Mouse (Mus musculus) hindbrain, embryonic 15.5 days (tissue): ENCODE data around the gene Susd2. TPM values are rescaled to one million over a fixed set of nuclear protein-coding genes. Genes with fewer than 3 reads are reported as not detected.
A peak's percentile ranks its signal among the peaks of the same experiment; 100 is the strongest.

Experiments used
- ATAC-seq: fragments of 200-750 bp; cut with Nextera tagmentation; 2 replicates; pipeline ENCODE4 v1.8.0; 2017; ENCODE audit warnings: low read depth, moderate number of reproducible peaks, moderate TSS enrichment; ENCODE audit not compliant: low FRiP score
- H3K27ac ChIP-seq: fragments of 300-500 bp; sonication (generic); replicated peaks from 2 replicates; pipeline ENCODE4 v1.5.1; 2015; ENCODE audit warnings: mild to moderate bottlenecking, inconsistent platforms
- H3K27me3 ChIP-seq: fragments of 300-500 bp; sonication (generic); 2 replicates; pipeline ENCODE4 v1.6.1; 2015; ENCODE audit warnings: control low read depth, inconsistent platforms
- H3K36me3 ChIP-seq: fragments of 300-500 bp; sonication (generic); 2 replicates; pipeline ENCODE4 v1.6.1; 2015; ENCODE audit warnings: control low read depth, inconsistent platforms
- H3K4me1 ChIP-seq: fragments of 300-500 bp; sonication (generic); replicated peaks from 2 replicates; pipeline ENCODE4 v1.6.1; 2015; ENCODE audit warnings: control low read depth, inconsistent platforms
- H3K4me2 ChIP-seq: fragments of 300-500 bp; sonication (generic); 2 replicates; pipeline ENCODE4 v1.6.1; 2015; ENCODE audit warnings: moderate library complexity, mild to moderate bottlenecking, inconsistent platforms
- H3K4me3 ChIP-seq: fragments of 300-500 bp; sonication (generic); 2 replicates; pipeline ENCODE4 v1.5.1; 2015; ENCODE audit warnings: mild to moderate bottlenecking, inconsistent platforms
- H3K9ac ChIP-seq: fragments of 300-500 bp; sonication (generic); 2 replicates; pipeline ENCODE4 v1.6.1; 2015; ENCODE audit warnings: inconsistent platforms
- H3K9me3 ChIP-seq: fragments of 300-500 bp; sonication (generic); 2 replicates; pipeline ENCODE4 v1.6.1; 2016; ENCODE audit warnings: control low read depth, inconsistent platforms
- WGBS: fragments of 180-500 bp; shearing (Covaris S2); methylation state at CpG from one replicate; pipeline ENCODE4 v1.1.7; 2015; 5-methylcytosine and 5-hydroxymethylcytosine counted together
- polyA plus RNA-seq: library from polyadenylated mRNA; unstranded; fragments of >200 nt; fragmentation: Nextera tagmentation; extraction: Ambion mirVana; gene quantifications from 2 replicates; pipeline ENCODE4 v1.2.1, GENCODE M21; 2015

Susd2 gene
- polyA plus RNA-seq, 1 experiment from 2014 or later: 7.9 TPM

- Histone ChIP-seq H3K4me2 (no peak overlapping the region), H3K4me3 (no peak overlapping the region), H3K36me3 (no peaks in the 10 kb centered on the region), H3K9ac (no peak overlapping the region), H3K27ac (no peak overlapping the region), H3K9me3 (no peaks in the 10 kb centered on the region), H3K4me1 (no peaks in the 10 kb centered on the region), H3K27me3 (no peaks in the 10 kb centered on the region)
- no peak for ATAC-seq
- WGBS: 90% methylated on average over 12 of the region's 12 CpGs
Observed at GRCm38 (mm10) chr10:75636084-75636786, 7.6 kb downstream of the Susd2 start.

- Histone ChIP-seq H3K9me3 (no peaks in the 10 kb centered on the region), H3K36me3 (no peaks in the 10 kb centered on the region), H3K27ac (no peak overlapping the region), H3K9ac (no peak overlapping the region), H3K4me3 (no peak overlapping the region), H3K27me3 (no peaks in the 10 kb centered on the region), H3K4me1 (no peaks in the 10 kb centered on the region), H3K4me2 (no peak overlapping the region)
- 4% methylated on average over 9 of the region's 9 CpGs for WGBS
- ATAC-seq: no peak
Observed at GRCm38 (mm10) chr10:75635693-75636055, 8.1 kb downstream of the Susd2 start.

- H3K4me2 ChIP-seq: no peak overlapping the region
- no peaks in the 10 kb centered on the region for H3K4me1 ChIP-seq
- H3K9me3 ChIP-seq: no peaks in the 10 kb centered on the region
- no peak overlapping the region for H3K9ac ChIP-seq
- ATAC-seq: peak; percentile 21; the same call in 1 of the 2 replicates
- no peak overlapping the region for H3K4me3 ChIP-seq
- no peaks in the 10 kb centered on the region for H3K27me3 ChIP-seq
- WGBS: 71% methylated on average over 14 of the region's 14 CpGs
- no peaks in the 10 kb centered on the region for H3K36me3 ChIP-seq
- no peak overlapping the region for H3K27ac ChIP-seq
Observed at GRCm38 (mm10) chr10:75635019-75635692, 8.7 kb downstream of the Susd2 start.

- Histone ChIP-seq H3K4me2 (no peak overlapping the region), H3K27ac (no peak overlapping the region), H3K9me3 (no peaks in the 10 kb centered on the region), H3K27me3 (no peaks in the 10 kb centered on the region), H3K9ac (no peak overlapping the region), H3K4me3 (no peak overlapping the region), H3K4me1 (no peaks in the 10 kb centered on the region), H3K36me3 (no peaks in the 10 kb centered on the region)
- ATAC-seq: no peak
- WGBS: 97% methylated on average over 8 of the region's 8 CpGs
Observed at GRCm38 (mm10) chr10:75634610-75635009, 9.2 kb downstream of the Susd2 start.

- H3K4me1 ChIP-seq: no peaks in the 10 kb centered on the region
- no peak overlapping the region for H3K9ac ChIP-seq
- H3K4me3 ChIP-seq: no peak overlapping the region
- no peaks in the 10 kb centered on the region for H3K9me3 ChIP-seq
- H3K27ac ChIP-seq: no peak overlapping the region
- H3K27me3 ChIP-seq: no peaks in the 10 kb centered on the region
- H3K4me2 ChIP-seq: no peak overlapping the region
- ATAC-seq: no peak
- 88% methylated on average over 11 of the region's 14 CpGs for WGBS
- H3K36me3 ChIP-seq: no peaks in the 10 kb centered on the region
Observed at GRCm38 (mm10) chr10:75633576-75634139, 10.2 kb downstream of the Susd2 start.

- ATAC-seq: no peak
- no peak overlapping the region for H3K4me2 ChIP-seq
- H3K27me3 ChIP-seq: no peaks in the 10 kb centered on the region
- H3K9me3 ChIP-seq: no peaks in the 10 kb centered on the region
- WGBS: 67% methylated on average over 5 of the region's 5 CpGs
- H3K4me3 ChIP-seq: no peak overlapping the region
- no peaks in the 10 kb centered on the region for H3K36me3 ChIP-seq
- H3K9ac ChIP-seq: no peak overlapping the region
- H3K4me1 ChIP-seq: no peaks in the 10 kb centered on the region
- no peak overlapping the region for H3K27ac ChIP-seq
Observed at GRCm38 (mm10) chr10:75633048-75633447, 10.8 kb downstream of the Susd2 start.

GRCm38 (mm10) chr10:75632633-75633032 is 11.2 kb downstream of the Susd2 start:
- 48% methylated on average over 5 of the region's 5 CpGs for WGBS
- no peak overlapping the region for H3K4me2 ChIP-seq
- H3K9ac ChIP-seq: no peak overlapping the region

GRCm38 (mm10) chr10:75627490-75627889 is 16.3 kb downstream of the Susd2 start:
- no peaks in the 10 kb centered on the region for H3K36me3 ChIP-seq
- no peak for ATAC-seq
- no peak overlapping the region for H3K9ac ChIP-seq
- no peak overlapping the region for H3K27ac ChIP-seq
- WGBS: 85% methylated on average over 3 of the region's 3 CpGs
- H3K9me3 ChIP-seq: no peaks in the 10 kb centered on the region
- no peak overlapping the region for H3K4me3 ChIP-seq
- no peak overlapping the region for H3K4me2 ChIP-seq
- H3K4me1 ChIP-seq: no peaks in the 10 kb centered on the region; the same call in 1 of the 2 replicates
- no peaks in the 10 kb centered on the region for H3K27me3 ChIP-seq

More at GRCm38 (mm10) chr10:75632633-75633032, 11.2 kb downstream of the Susd2 start:
- H3K4me1 ChIP-seq: no peaks in the 10 kb centered on the region
- no peak overlapping the region for H3K27ac ChIP-seq
- no peaks in the 10 kb centered on the region for H3K9me3 ChIP-seq
- H3K4me3 ChIP-seq: no peak overlapping the region
- no peak for ATAC-seq
- no peaks in the 10 kb centered on the region for H3K36me3 ChIP-seq
- H3K27me3 ChIP-seq: no peaks in the 10 kb centered on the region

GRCm38 (mm10) chr10:75626991-75627390 is 16.8 kb downstream of the Susd2 start:
- H3K4me3 ChIP-seq: no peak overlapping the region
- H3K9ac ChIP-seq: no peak overlapping the region
- H3K4me1 ChIP-seq: no peaks in the 10 kb centered on the region; the same call in 1 of the 2 replicates
- H3K27ac ChIP-seq: no peak overlapping the region
- no peaks in the 10 kb centered on the region for H3K9me3 ChIP-seq
- no peaks in the 10 kb centered on the region for H3K27me3 ChIP-seq
- 79% methylated on average over 3 of the region's 3 CpGs for WGBS
- no peak overlapping the region for H3K4me2 ChIP-seq
- ATAC-seq: no peak
- no peaks in the 10 kb centered on the region for H3K36me3 ChIP-seq

GRCm38 (mm10) chr10:75625920-75626319 is 17.9 kb downstream of the Susd2 start:
- no peaks in the 10 kb centered on the region for H3K27me3 ChIP-seq
- H3K4me2 ChIP-seq: no peak overlapping the region
- 67% methylated on average over 6 of the region's 6 CpGs for WGBS
- H3K9me3 ChIP-seq: no peaks in the 10 kb centered on the region
- no peak overlapping the region for H3K9ac ChIP-seq
- H3K4me1 ChIP-seq: no peaks in the 10 kb centered on the region; the same call in 1 of the 2 replicates
- no peak overlapping the region for H3K4me3 ChIP-seq
- H3K36me3 ChIP-seq: no peaks in the 10 kb centered on the region
- ATAC-seq: no peak
- H3K27ac ChIP-seq: no peak overlapping the region

- no peaks in the 10 kb centered on the region for H3K4me1 ChIP-seq
- WGBS: 54% methylated on average over 3 of the region's 3 CpGs
Observed at GRCm38 (mm10) chr10:75620818-75621217, 23.0 kb downstream of the Susd2 start.

GRCm38 (mm10) chr10:75616044-75616443 is 27.8 kb downstream of the Susd2 start:
- Histone ChIP-seq H3K9me3 (no peaks in the 10 kb centered on the region), H3K4me1 (no peaks in the 10 kb centered on the region), H3K4me2 (no peak overlapping the region), H3K36me3 (no peaks in the 10 kb centered on the region), H3K9ac (no peak overlapping the region), H3K4me3 (no peak overlapping the region), H3K27me3 (no peaks in the 10 kb centered on the region), H3K27ac (no peak overlapping the region)
- ATAC-seq: no peak
- WGBS: 93% methylated on average over 4 of the region's 4 CpGs

More at GRCm38 (mm10) chr10:75620818-75621217, 23.0 kb downstream of the Susd2 start:
- Histone ChIP-seq H3K4me2 (no peak overlapping the region), H3K9me3 (no peaks in the 10 kb centered on the region), H3K4me3 (no peak overlapping the region), H3K27me3 (no peaks in the 10 kb centered on the region), H3K36me3 (no peaks in the 10 kb centered on the region), H3K27ac (no peak overlapping the region), H3K9ac (no peak overlapping the region)
- no peak for ATAC-seq
